Mouse (Mus musculus) ES-E14 (cell line): Measurements from ENCODE around the gene Tceanc2.

Experiments
- CHD2 ChIP-seq: IDR thresholded peaks from 2 replicates; pipeline ENCODE4 v1.6.1; 2014; ENCODE audit warnings: mild to moderate bottlenecking, low read depth, low read length, inconsistent platforms
- ZC3H11A ChIP-seq: IDR thresholded peaks from 2 replicates; pipeline ENCODE4 v1.6.1; 2012; ENCODE audit warnings: low read depth, mild to moderate bottlenecking, inconsistent platforms, low read length, borderline replicate concordance

GRCm38 (mm10) chr4:107183203-107183602, 4.3 kb upstream of the Tceanc2 start:
- TF ChIP-seq CHD2 (no peak), ZC3H11A (no peak)
